25 mouse cellular contexts compared by ENCODE assay signal in the genomic region with DNA sequence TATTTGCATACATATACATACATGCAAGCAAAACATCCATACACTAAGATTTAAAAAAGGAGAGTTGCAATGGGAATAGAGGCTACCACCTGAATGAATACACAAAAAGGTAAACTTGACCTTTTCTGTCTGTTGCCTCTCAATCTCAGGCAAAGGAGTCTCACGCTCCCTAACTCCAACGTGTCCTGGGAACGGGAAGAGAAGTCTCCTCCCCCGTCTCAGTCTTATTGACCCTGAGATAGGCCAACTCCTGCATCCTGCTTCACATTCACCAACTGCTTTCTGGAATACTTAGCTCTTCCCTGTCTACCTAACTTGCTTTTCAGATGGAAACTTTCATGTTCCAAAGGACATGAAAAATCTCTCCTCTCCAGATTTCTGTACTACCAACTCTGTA. TPM values are rescaled to one million over a fixed set of nuclear protein-coding genes. Genes with fewer than 3 reads are reported as not detected.
DNase-seq lines count a peak whose midpoint lies in the region; ATAC-seq and TF ChIP-seq lines count a peak whose summit lies in the region.
"Had no signal": no experiment of that assay in that cellular context is flagged by ENCODE, and none has a peak within 500 bp of the region (broad histone marks: within the 10 kb centered on the region; RNA-seq: fewer than 3 reads in every experiment).

No protein-coding gene starts in this region.

- peaks cover 6% of the 10 kb centered on the region for H3K4me1 ChIP-seq in intestine, embryonic 16.5 days (ENCODE audit: control insufficient read depth, insufficient read depth, low read length)
- H3K4me1 ChIP-seq in intestine, postnatal 0 days (replicated peaks; ENCODE audit: control insufficient read depth, insufficient read depth, low read length) = 0 out of 2 replicates have a peak, but pooled peaks cover 4% of the 10 kb centered on the region
- H3K4me1 ChIP-seq in midbrain, embryonic 12.5 days = peaks cover 4% of the 10 kb centered on the region; the same call in 1 of the 2 replicates
- H3K4me1 ChIP-seq in midbrain, postnatal 0 days (ENCODE audit: insufficient read depth, low read length) = 0 out of 2 replicates have a peak, but pooled peaks cover under 1% of the 10 kb centered on the region
- H3K4me1 ChIP-seq: embryonic facial prominence, embryonic 12.5 days had no signal

- H3K9me3 ChIP-seq in intestine, embryonic 16.5 days (ENCODE audit: control insufficient read depth, low read length) = no peaks in the 10 kb centered on the region
- H3K9me3 ChIP-seq in intestine, postnatal 0 days (ENCODE audit: control insufficient read depth) = no peaks in the 10 kb centered on the region
- H3K9me3 ChIP-seq in midbrain, embryonic 12.5 days = no peaks in the 10 kb centered on the region
- no peaks in the 10 kb centered on the region for H3K9me3 ChIP-seq in midbrain, postnatal 0 days (ENCODE audit: low read length)
- H3K9me3 ChIP-seq: embryonic facial prominence, embryonic 12.5 days; heart, embryonic 12.5 days; hindbrain, embryonic 13.5 days; limb, embryonic 13.5 days; megakaryocyte, embryonic 14.5 days had no signal

- peaks cover 28% of the 10 kb centered on the region for H3K36me3 ChIP-seq in intestine, embryonic 16.5 days (ENCODE audit: control insufficient read depth, insufficient read depth, low read length)
- peaks cover 80% of the 10 kb centered on the region for H3K36me3 ChIP-seq in intestine, postnatal 0 days (ENCODE audit: control insufficient read depth, insufficient read depth)
- peaks cover 88% of the 10 kb centered on the region for H3K36me3 ChIP-seq in midbrain, embryonic 12.5 days
- peaks cover 68% of the 10 kb centered on the region for H3K36me3 ChIP-seq in midbrain, postnatal 0 days (ENCODE audit: insufficient read depth, low read length)

- no peak overlapping the region for H3K4me3 ChIP-seq in intestine, embryonic 16.5 days (ENCODE audit: low read length)
- H3K4me3 ChIP-seq in intestine, postnatal 0 days (ENCODE audit: low read depth, low read length) = no peak overlapping the region
- H3K4me3 ChIP-seq in midbrain, embryonic 12.5 days = no peak overlapping the region
- no peak overlapping the region for H3K4me3 ChIP-seq in midbrain, postnatal 0 days (ENCODE audit: low read depth, low read length)
- H3K4me3 ChIP-seq: embryonic facial prominence, embryonic 12.5 days; erythroblast, embryonic 14.5 days; heart, embryonic 12.5 days; hindbrain, embryonic 13.5 days; layer of hippocampus, adult 2 months; left cerebral cortex, adult 2 months; limb, embryonic 13.5 days; megakaryocyte, embryonic 14.5 days had no signal

- DNase-seq in midbrain, postnatal 0 days (ENCODE audit: low spot score) = no peak
- peak; percentile 60 for DNase-seq in ZHBTc4 (ENCODE audit: low read depth, low spot score)
- no peak for DNase-seq in lung, postnatal 36 days
- no peak for DNase-seq in spleen, postnatal 14 days (ENCODE audit: low spot score in 2 of 2)
- DNase-seq: cerebellum, adult 11 months; cerebellum, adult 9-10 months; cerebellum, postnatal 36 days; kidney, adult 11 months; kidney, postnatal 36 days; midbrain, embryonic 14.5 days; right cerebral cortex, postnatal 25 days; thymus, adult 2 months; thymus, postnatal 36 days had no signal

- no peak for TF ChIP-seq CTCF in intestine, postnatal 0 days (IDR thresholded peaks at IDR 0.05; ENCODE audit: low read depth)
- no peak for TF ChIP-seq CTCF in midbrain, postnatal 0 days (IDR thresholded peaks at IDR 0.05)

- H3K4me2 ChIP-seq in intestine, embryonic 16.5 days (ENCODE audit: low read depth, low read length) = no peak overlapping the region
- H3K4me2 ChIP-seq in intestine, postnatal 0 days (replicated peaks; ENCODE audit: low read depth) = no peak overlapping the region
- H3K4me2 ChIP-seq in midbrain, embryonic 12.5 days (replicated peaks) = no peak overlapping the region
- H3K4me2 ChIP-seq in midbrain, postnatal 0 days (ENCODE audit: low read depth, low read length, poor library complexity, severe bottlenecking) = no peak overlapping the region
- H3K4me2 ChIP-seq: embryonic facial prominence, embryonic 12.5 days; heart, embryonic 12.5 days; hindbrain, embryonic 13.5 days; limb, embryonic 13.5 days had no signal

- ATAC-seq in intestine, embryonic 16.5 days = no peak
- no peak for ATAC-seq in intestine, postnatal 0 days
- ATAC-seq in midbrain, embryonic 12.5 days (ENCODE audit: low FRiP score, low read depth) = no peak
- ATAC-seq in midbrain, postnatal 0 days (ENCODE audit: low FRiP score) = no peak
- ATAC-seq: CD4-positive, CD25-positive, alpha-beta regulatory T cell, adult 4 months had no signal

- H3K27ac ChIP-seq in intestine, embryonic 16.5 days (ENCODE audit: low read length) = 0 out of 2 replicates have a peak overlapping the region, but pooled peaks have one; percentile 20
- no peak overlapping the region for H3K27ac ChIP-seq in intestine, postnatal 0 days (ENCODE audit: low read depth, low read length)
- H3K27ac ChIP-seq in midbrain, embryonic 12.5 days (replicated peaks) = 0 out of 2 replicates have a peak overlapping the region, but pooled peaks have one; percentile 36
- H3K27ac ChIP-seq in midbrain, postnatal 0 days (ENCODE audit: low read depth, low read length) = no peak overlapping the region
- H3K27ac ChIP-seq: embryonic facial prominence, embryonic 12.5 days; hindbrain, embryonic 13.5 days; left cerebral cortex, adult 2 months; limb, embryonic 13.5 days had no signal

- 43% methylated on average over 4 of the region's 4 CpGs for WGBS in intestine, embryonic 16.5 days
- WGBS in intestine, postnatal 0 days = 37% methylated on average over 4 of the region's 4 CpGs
- WGBS in midbrain, embryonic 12.5 days = 69% methylated on average over 4 of the region's 4 CpGs
- WGBS in midbrain, postnatal 0 days = 73% methylated on average over 4 of the region's 4 CpGs

- no peak overlapping the region for H3K9ac ChIP-seq in intestine, embryonic 16.5 days (ENCODE audit: low read depth, low read length)
- no peak overlapping the region for H3K9ac ChIP-seq in intestine, postnatal 0 days (ENCODE audit: low read depth, low read length)
- no peak overlapping the region for H3K9ac ChIP-seq in midbrain, embryonic 12.5 days (replicated peaks)
- no peak overlapping the region for H3K9ac ChIP-seq in midbrain, postnatal 0 days (replicated peaks; ENCODE audit: low read length, poor library complexity, severe bottlenecking)
- H3K9ac ChIP-seq: embryonic facial prominence, embryonic 12.5 days; heart, embryonic 12.5 days; hindbrain, embryonic 13.5 days had no signal

- no peaks in the 10 kb centered on the region for H3K27me3 ChIP-seq in intestine, embryonic 16.5 days (replicated peaks; ENCODE audit: control insufficient read depth, insufficient read depth, low read length)
- no peaks in the 10 kb centered on the region for H3K27me3 ChIP-seq in intestine, postnatal 0 days (replicated peaks; ENCODE audit: control insufficient read depth, insufficient read depth, low read length)
- H3K27me3 ChIP-seq in midbrain, embryonic 12.5 days = no peaks in the 10 kb centered on the region
- no peaks in the 10 kb centered on the region for H3K27me3 ChIP-seq in midbrain, postnatal 0 days (ENCODE audit: insufficient read depth, low read length)
- H3K27me3 ChIP-seq: embryonic facial prominence, embryonic 12.5 days; heart, embryonic 12.5 days; hindbrain, embryonic 13.5 days; limb, embryonic 13.5 days; megakaryocyte, embryonic 14.5 days had no signal

RNA-seq across cellular contexts. Expression of a gene that starts 7.7 kb away (rescaled TPM):
- 4.1 and 5.9 TPM in 2 replicates for polyA plus RNA-seq in intestine, embryonic 16.5 days (2015; fragmentation: Nextera tagmentation; extraction: Ambion mirVana)
- 4.0 and 4.2 TPM in 2 replicates for polyA plus RNA-seq in intestine, postnatal 0 days (2015; fragmentation: Nextera tagmentation; extraction: Ambion mirVana)
- 5.4 and 6.2 TPM in 2 replicates for polyA plus RNA-seq in midbrain, embryonic 12.5 days (2016; fragmentation: Nextera tagmentation; extraction: Ambion mirVana)
- total RNA-seq in midbrain, postnatal 0 days (2014; rRNA removed) = 38.9 and 41.5 TPM in 2 replicates
- 5.0 and 5.1 TPM in 2 replicates for polyA plus RNA-seq in midbrain, postnatal 0 days (2015; fragmentation: Nextera tagmentation; extraction: Ambion mirVana)

RNA-seq across cellular contexts. Expression of a gene that starts 9.3 kb away (rescaled TPM):
- 713 and 755 TPM in 2 replicates for polyA plus RNA-seq in intestine, embryonic 16.5 days (2015; fragmentation: Nextera tagmentation; extraction: Ambion mirVana)
- 435 and 447 TPM in 2 replicates for polyA plus RNA-seq in intestine, postnatal 0 days (2015; fragmentation: Nextera tagmentation; extraction: Ambion mirVana)
- polyA plus RNA-seq in midbrain, embryonic 12.5 days (2016; fragmentation: Nextera tagmentation; extraction: Ambion mirVana) = 503 and 506 TPM in 2 replicates
- 932 and 1,043 TPM in 2 replicates for total RNA-seq in midbrain, postnatal 0 days (2014; rRNA removed)
- 317 and 331 TPM in 2 replicates for polyA plus RNA-seq in midbrain, postnatal 0 days (2015; fragmentation: Nextera tagmentation; extraction: Ambion mirVana)

RNA-seq across cellular contexts. Expression of a gene that starts 16.5 kb away (rescaled TPM):
- 0.78 and 1.2 TPM in 2 replicates for polyA plus RNA-seq in intestine, embryonic 16.5 days (2015; fragmentation: Nextera tagmentation; extraction: Ambion mirVana)
- polyA plus RNA-seq in intestine, postnatal 0 days (2015; fragmentation: Nextera tagmentation; extraction: Ambion mirVana) = 0.38 and 0.56 TPM in 2 replicates
- polyA plus RNA-seq in midbrain, embryonic 12.5 days (2016; fragmentation: Nextera tagmentation; extraction: Ambion mirVana) = 1.3 and 1.4 TPM in 2 replicates
- 7.7 and 8.6 TPM in 2 replicates for total RNA-seq in midbrain, postnatal 0 days (2014; rRNA removed)
- polyA plus RNA-seq in midbrain, postnatal 0 days (2015; fragmentation: Nextera tagmentation; extraction: Ambion mirVana) = 3.4 and 3.7 TPM in 2 replicates
- polyA plus RNA-seq: erythroblast, embryonic 14.5 days had no signal

RNA-seq across cellular contexts. Expression of a gene that starts 17.0 kb away (rescaled TPM):
- 1.3 and 1.4 TPM in 2 replicates for polyA plus RNA-seq in intestine, embryonic 16.5 days (2015; fragmentation: Nextera tagmentation; extraction: Ambion mirVana)
- 5.0 and 5.3 TPM in 2 replicates for polyA plus RNA-seq in intestine, postnatal 0 days (2015; fragmentation: Nextera tagmentation; extraction: Ambion mirVana)
- polyA plus RNA-seq in midbrain, embryonic 12.5 days (2016; fragmentation: Nextera tagmentation; extraction: Ambion mirVana) = 7.6 and 8.3 TPM in 2 replicates
- total RNA-seq in midbrain, postnatal 0 days (2014; rRNA removed) = 4.3 and 8.2 TPM in 2 replicates
- polyA plus RNA-seq in midbrain, postnatal 0 days (2015; fragmentation: Nextera tagmentation; extraction: Ambion mirVana) = 2.4 and 3.0 TPM in 2 replicates

Comparison
In these comparisons a context has a peak if more than half of its experiments do, and no peak if none do; other contexts are left out.
1. H3K27ac ChIP-seq: peak in intestine, embryonic 16.5 days (single experiment) and midbrain, embryonic 12.5 days (single experiment); none in intestine, postnatal 0 days (single experiment) and midbrain, postnatal 0 days (single experiment).